Mouse (Mus musculus): ENCODE data around the gene Kcnn3. TPM values are rescaled to one million over a fixed set of nuclear protein-coding genes. Genes with fewer than 3 reads are reported as not detected.
A peak's percentile ranks its signal among the peaks of the same experiment; 100 is the strongest.

The Kcnn3 gene
- polyA plus RNA-seq, 1 experiment from 2014 or later: 8.5 TPM

DNA sequence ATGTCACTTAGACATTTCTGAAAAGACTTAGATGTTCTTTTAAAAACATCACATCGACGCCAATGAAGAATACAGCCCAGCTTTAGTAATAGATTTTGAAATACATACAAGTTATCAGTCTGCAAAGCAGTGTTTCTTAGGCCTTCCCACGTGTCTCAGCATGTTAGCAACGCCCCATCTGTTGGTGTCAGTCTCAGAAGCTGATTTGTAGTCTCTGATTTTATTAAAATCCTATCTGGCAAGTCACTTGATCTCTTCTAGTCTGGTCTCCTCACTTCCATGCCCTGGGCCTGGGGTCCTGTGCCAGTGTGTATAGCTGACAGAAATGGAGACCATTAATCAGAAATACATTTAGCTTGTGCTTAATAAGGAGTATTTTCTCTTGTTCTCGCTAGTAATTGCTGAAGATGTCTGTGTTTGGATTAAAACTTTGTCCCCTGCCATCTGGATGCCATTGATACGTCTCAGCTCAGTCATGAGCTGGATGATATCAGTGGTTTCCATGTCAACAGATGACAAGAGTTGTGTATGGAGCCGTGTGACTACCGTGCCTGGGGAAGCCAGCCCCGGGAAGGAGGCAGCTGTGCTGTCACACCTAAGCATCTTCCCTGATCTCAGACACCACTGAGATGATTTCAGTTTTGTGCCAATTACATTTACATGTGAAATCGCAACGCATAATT is 140.1 kb downstream of the Kcnn3 start:
- WGBS: 39% methylated on average over 11 of the region's 11 CpGs
- no peak for ATAC-seq (replicated peaks)

DNA sequence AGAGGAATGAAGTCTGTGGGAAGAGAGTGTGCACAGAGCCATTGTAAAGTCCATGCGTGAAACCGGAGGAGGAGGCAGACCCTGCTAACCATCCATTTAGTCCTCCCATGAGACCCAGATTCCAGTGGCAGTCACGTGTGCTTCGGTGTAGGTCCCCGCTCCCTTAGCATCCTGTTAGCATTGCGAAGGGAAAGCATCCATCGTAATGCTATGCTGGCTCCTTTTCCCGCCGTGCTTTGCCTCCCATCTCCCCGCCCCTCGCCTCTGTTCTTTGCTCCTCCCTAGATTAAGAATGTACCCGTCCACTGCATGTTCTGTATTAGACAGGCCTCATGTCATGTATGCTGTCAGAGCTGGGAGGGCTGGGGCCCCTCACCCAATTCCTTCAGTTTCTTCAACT is 144.8 kb downstream of the Kcnn3 start:
- Histone ChIP-seq H3K4me3 (no peak overlapping the region), H3K9ac (no peak overlapping the region), H3K27me3 (replicated peaks) (no peaks in the 10 kb centered on the region), H3K27ac (no peak overlapping the region), H3K36me3 (replicated peaks) (no peaks in the 10 kb centered on the region), H3K4me2 (no peak overlapping the region), H3K9me3 (no peaks in the 10 kb centered on the region), H3K4me1 (peaks cover 30% of the 10 kb centered on the region)
- 61% methylated on average over 12 of the region's 12 CpGs for WGBS
- no peak for ATAC-seq (replicated peaks)

More for the DNA sequence above, 140.1 kb downstream of the Kcnn3 start:
- H3K27ac ChIP-seq: peak overlapping the region; percentile 59
- no peak overlapping the region for H3K4me2 ChIP-seq
- peaks cover 29% of the 10 kb centered on the region for H3K4me1 ChIP-seq
- no peaks in the 10 kb centered on the region for H3K36me3 ChIP-seq (replicated peaks)
- H3K9ac ChIP-seq: no peak overlapping the region
- no peaks in the 10 kb centered on the region for H3K9me3 ChIP-seq
- H3K27me3 ChIP-seq (replicated peaks): no peaks in the 10 kb centered on the region
- no peak overlapping the region for H3K4me3 ChIP-seq

DNA sequence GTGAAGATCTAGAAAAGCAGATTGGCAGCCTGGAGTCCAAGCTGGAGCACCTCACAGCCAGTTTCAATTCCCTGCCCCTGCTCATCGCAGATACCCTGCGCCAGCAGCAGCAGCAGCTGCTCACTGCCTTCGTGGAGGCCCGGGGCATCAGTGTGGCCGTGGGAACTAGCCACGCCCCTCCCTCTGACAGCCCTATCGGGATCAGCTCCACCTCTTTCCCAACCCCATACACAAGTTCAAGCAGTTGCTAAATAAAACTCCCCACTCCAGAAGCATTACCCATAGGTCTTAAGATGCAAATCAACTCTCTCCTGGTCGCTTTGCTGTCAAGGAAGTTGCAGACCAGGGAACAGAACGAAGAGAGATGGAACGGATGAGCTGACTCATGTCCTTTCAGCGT is 147.2 kb downstream of the Kcnn3 start:
- H3K4me1 ChIP-seq: peaks cover 22% of the 10 kb centered on the region; the same call in 1 of the 2 replicates
- no peak overlapping the region for H3K4me3 ChIP-seq
- H3K36me3 ChIP-seq (replicated peaks): no peaks in the 10 kb centered on the region
- no peak overlapping the region for H3K27ac ChIP-seq
- no peak overlapping the region for H3K9ac ChIP-seq
- WGBS: 37% methylated on average over 11 of the region's 11 CpGs
- no peak overlapping the region for H3K4me2 ChIP-seq
- no peaks in the 10 kb centered on the region for H3K27me3 ChIP-seq (replicated peaks)
- no peaks in the 10 kb centered on the region for H3K9me3 ChIP-seq
- ATAC-seq (replicated peaks): 0 out of 2 replicates have a peak, but pooled peaks have one; percentile 27

DNA sequence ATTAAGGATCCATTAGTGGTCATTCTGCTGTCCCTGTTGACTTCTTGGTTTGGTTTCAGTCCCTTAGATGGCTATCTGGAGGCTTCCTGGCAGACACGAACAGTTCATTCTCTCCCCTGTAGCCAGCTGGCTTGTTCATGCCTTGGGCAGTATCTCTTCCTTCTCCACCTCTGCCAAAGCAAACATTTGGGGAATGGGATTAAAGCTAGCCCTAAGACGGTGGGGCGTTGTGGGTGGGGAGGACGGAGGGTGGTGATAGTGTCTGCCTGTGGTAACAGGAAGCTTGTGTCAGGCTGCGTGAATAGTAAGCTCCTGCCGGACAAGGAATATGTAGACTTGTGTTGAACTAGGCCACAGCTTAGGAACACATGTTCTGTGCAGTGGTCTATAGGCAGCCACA is 151.4 kb downstream of the Kcnn3 start:
- Histone ChIP-seq H3K9ac (no peak overlapping the region), H3K4me1 (peaks cover 9% of the 10 kb centered on the region; the same call in 1 of the 2 replicates), H3K36me3 (replicated peaks) (no peaks in the 10 kb centered on the region), H3K4me3 (no peak overlapping the region), H3K27me3 (replicated peaks) (no peaks in the 10 kb centered on the region), H3K27ac (no peak overlapping the region), H3K9me3 (no peaks in the 10 kb centered on the region), H3K4me2 (no peak overlapping the region)
- ATAC-seq (replicated peaks): no peak
- whole genome bisulfite sequencing: 75% methylated on average over 6 of the region's 6 CpGs

DNA sequence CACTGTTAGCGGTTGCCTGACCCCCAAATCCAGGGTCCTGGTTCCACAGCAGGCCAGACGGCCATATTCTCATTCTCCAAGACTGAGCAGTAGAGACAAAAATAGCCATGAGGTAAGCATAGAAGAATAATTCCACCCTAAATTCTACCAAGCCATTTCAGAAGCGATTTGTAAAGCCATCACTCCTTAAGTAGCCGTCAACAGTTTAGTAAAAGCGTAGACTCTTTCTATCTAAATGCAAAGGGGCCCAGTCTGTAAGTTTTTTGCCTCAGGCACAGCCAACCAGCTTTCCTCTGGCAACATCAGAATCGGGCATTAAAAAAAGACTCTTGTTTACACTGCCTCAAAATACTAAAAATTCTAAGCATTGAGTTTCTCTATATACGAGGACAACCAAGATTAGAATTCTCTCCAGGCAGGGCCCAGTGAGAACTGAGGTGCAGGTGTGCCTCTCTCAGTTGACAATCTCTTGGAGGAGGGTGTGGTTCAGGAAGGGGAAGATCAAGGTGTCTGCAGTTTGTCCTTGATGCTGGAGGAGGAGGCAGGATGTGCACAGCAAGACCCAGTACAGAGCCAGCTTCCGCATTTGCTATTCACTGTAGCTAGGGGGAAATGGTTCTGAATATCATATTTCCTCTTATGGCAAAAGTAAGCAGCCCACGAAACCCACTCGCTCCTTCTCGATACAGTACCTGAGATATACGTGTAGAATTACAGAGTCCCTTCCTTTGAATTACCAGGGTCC is 152.8 kb downstream of the Kcnn3 start:
- no peak overlapping the region for H3K9ac ChIP-seq
- H3K27me3 ChIP-seq (replicated peaks): no peaks in the 10 kb centered on the region
- no peak overlapping the region for H3K4me3 ChIP-seq
- H3K36me3 ChIP-seq (replicated peaks): no peaks in the 10 kb centered on the region
- 90% methylated on average over 12 of the region's 12 CpGs for WGBS
- no peak overlapping the region for H3K4me2 ChIP-seq
- H3K4me1 ChIP-seq: peaks cover 4% of the 10 kb centered on the region; the same call in 1 of the 2 replicates
- no peaks in the 10 kb centered on the region for H3K9me3 ChIP-seq
- H3K27ac ChIP-seq: no peak overlapping the region
- no peak for ATAC-seq (replicated peaks)

DNA sequence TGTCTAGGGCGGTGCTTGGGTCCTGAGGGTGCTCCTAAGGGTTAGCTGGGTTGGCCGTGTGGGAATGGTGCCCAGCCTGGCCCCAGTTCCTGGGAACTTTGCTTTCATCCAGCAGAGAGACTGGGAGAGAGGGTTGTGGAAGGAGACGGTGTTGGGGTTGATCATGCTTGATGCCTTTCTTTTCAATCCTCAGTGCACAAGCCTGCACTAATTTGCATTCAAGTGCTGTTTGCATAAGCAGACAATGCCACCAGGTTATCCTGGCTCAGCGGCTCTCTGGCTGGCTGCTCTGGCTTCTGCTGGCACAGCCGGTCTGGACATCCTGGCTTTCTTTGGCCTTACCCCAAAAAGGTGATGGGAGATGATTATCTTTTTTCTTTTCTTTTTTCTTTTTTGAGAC is 157.7 kb downstream of the Kcnn3 start:
- no peaks in the 10 kb centered on the region for H3K36me3 ChIP-seq (replicated peaks)
- whole genome bisulfite sequencing: 33% methylated on average over 5 of the region's 5 CpGs
- no peaks in the 10 kb centered on the region for H3K9me3 ChIP-seq
- ATAC-seq (replicated peaks): no peak
- no peaks in the 10 kb centered on the region for H3K27me3 ChIP-seq (replicated peaks)
- H3K9ac ChIP-seq: no peak overlapping the region
- peaks cover 9% of the 10 kb centered on the region for H3K4me1 ChIP-seq
- no peak overlapping the region for H3K4me2 ChIP-seq
- H3K27ac ChIP-seq: no peak overlapping the region
- H3K4me3 ChIP-seq: no peak overlapping the region

DNA sequence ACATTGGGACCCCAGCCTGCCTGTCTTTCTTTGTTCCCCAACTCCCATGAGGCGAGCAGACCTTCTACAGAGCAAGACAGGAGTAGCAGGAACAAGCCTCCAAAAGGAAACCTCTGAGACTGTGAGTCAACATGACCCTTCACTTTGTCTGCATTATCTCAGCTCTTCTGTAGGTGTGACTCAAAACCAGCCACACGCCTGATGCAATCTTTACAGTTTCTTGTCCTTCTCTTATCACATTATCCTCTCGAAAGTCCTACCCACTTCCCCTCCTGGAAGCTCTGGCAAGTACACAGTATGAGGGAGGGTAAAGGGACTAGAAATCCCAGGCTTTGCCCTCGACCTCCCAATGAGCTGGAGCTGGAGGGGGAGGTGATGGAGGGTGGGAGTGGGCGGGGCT is 166.1 kb downstream of the Kcnn3 start:
- Histone ChIP-seq H3K9me3 (no peaks in the 10 kb centered on the region), H3K27me3 (replicated peaks) (no peaks in the 10 kb centered on the region), H3K9ac (no peak overlapping the region), H3K36me3 (replicated peaks) (no peaks in the 10 kb centered on the region), H3K4me2 (no peak overlapping the region), H3K4me1 (peaks cover 16% of the 10 kb centered on the region; the same call in 1 of the 2 replicates), H3K4me3 (no peak overlapping the region), H3K27ac (no peak overlapping the region)
- no peak for ATAC-seq (replicated peaks)
- WGBS: 55% methylated on average over 5 of the region's 5 CpGs

DNA sequence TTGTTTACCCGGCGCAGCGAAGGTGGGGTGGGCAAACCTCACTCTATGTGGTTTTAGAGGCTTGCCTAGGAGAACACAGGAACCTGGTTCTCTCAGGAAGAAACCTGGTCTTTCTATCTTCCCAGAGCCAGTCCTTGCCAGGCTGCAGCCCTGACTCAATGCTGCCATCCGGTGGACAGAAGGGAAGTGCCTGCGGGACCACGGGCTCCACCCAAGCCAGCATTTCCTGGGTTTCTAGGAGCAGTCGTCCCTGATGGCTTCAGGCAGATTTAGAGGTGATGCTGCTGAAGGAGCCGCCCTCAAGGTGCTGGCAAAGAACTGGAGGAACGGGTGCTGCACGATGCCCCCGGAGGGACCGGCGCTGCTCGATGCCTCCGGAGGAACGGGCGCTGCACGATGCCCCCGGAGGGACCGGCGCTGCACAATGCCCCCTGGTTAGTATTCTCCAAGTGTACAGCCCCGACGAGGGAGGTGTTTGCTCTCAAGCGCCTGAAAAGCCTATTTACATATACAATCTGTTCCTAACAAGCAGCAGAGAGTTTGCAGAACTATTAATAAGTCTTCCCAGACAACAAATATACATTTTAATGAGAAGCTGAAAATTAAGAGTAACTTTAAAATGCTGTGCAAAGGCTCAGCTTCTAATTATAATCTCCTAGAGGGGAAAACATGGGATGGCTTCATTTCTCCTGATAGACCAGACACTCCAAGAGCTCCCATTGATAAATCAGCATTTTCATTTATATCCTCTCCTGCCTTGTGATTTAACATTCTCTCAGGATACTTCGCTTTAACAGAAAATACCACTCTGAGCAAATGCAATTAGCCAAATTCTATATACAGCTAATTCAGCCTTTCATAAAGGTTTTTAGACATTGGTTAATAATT is 169.0 kb downstream of the Kcnn3 start:
- Histone ChIP-seq H3K9me3 (no peaks in the 10 kb centered on the region), H3K27ac (peak overlapping the region; percentile 90), H3K36me3 (replicated peaks) (no peaks in the 10 kb centered on the region), H3K9ac (peak overlapping the region; percentile 68), H3K27me3 (replicated peaks) (no peaks in the 10 kb centered on the region), H3K4me3 (peak overlapping the region; percentile 44), H3K4me2 (peak overlapping the region; percentile 69), H3K4me1 (peaks cover 7% of the 10 kb centered on the region; the same call in 1 of the 2 replicates)
- peak; percentile 94 for ATAC-seq (replicated peaks)
- 3% methylated on average over 25 of the region's 25 CpGs for WGBS

DNA sequence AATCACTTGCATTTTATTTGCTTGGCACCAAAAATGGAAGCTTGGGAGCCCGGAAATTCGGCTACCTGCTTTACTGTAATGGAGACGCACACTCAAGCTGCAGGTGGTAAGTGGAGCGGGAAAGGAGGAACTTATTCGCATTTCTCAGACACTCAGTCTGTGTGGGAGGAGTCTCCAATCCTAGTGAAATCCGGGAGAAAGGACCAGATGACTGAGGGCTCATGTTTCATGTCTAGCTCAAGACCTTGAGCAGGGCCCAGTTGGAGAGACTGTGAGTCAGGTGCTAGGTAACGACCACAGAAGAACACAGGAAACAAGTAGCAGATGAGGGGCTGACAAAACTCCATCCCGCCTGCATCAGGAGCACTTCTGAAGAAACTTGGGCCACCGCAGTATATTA is 171.8 kb downstream of the Kcnn3 start:
- H3K4me3 ChIP-seq: no peak overlapping the region
- H3K4me1 ChIP-seq: peaks cover 7% of the 10 kb centered on the region; the same call in 1 of the 2 replicates
- no peak overlapping the region for H3K27ac ChIP-seq
- no peak for ATAC-seq (replicated peaks)
- no peak overlapping the region for H3K9ac ChIP-seq
- no peaks in the 10 kb centered on the region for H3K9me3 ChIP-seq
- 78% methylated on average over 9 of the region's 9 CpGs for WGBS
- H3K36me3 ChIP-seq (replicated peaks): no peaks in the 10 kb centered on the region
- no peak overlapping the region for H3K4me2 ChIP-seq
- no peaks in the 10 kb centered on the region for H3K27me3 ChIP-seq (replicated peaks)

DNA sequence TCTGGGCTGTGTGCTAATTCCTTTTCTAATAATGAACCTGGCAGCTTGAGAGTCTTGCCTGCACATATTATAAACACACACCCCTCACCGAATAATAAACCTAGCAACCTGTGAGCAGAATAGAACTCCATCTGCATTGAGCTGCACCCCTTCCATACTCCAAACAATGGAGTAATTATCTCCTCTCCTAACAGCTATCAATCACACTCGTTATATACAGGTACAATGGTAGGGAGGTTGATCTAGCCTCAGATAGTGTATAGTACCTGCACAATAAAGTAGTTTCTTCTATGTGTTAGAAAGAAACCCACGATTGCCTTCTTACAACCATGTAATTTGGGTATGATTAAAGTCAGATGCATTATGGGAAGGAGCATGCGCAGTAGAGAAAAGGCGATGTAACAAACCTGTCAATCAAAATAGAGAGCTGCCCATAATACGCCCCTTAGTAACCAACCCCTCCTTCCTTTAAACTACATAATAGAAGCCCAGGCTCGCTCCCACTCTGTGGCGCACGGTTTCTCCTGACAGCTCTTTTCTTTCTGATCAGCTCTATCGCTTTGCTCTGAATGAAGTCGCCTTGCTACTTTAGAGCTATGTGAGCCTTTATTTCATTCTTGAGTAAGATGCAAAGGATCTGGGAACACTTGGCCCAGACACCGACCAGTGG is 176.3 kb downstream of the Kcnn3 start:
- Histone ChIP-seq H3K4me1 (no peaks in the 10 kb centered on the region), H3K27me3 (replicated peaks) (no peaks in the 10 kb centered on the region), H3K4me3 (no peak overlapping the region), H3K4me2 (peak overlapping the region; percentile 28; the same call in 1 of the 2 replicates), H3K9ac (no peak overlapping the region), H3K27ac (peak overlapping the region; percentile 56), H3K9me3 (no peaks in the 10 kb centered on the region), H3K36me3 (replicated peaks) (no peaks in the 10 kb centered on the region)
- WGBS: 44% methylated on average over 12 of the region's 12 CpGs
- ATAC-seq (replicated peaks): peak; percentile 75

DNA sequence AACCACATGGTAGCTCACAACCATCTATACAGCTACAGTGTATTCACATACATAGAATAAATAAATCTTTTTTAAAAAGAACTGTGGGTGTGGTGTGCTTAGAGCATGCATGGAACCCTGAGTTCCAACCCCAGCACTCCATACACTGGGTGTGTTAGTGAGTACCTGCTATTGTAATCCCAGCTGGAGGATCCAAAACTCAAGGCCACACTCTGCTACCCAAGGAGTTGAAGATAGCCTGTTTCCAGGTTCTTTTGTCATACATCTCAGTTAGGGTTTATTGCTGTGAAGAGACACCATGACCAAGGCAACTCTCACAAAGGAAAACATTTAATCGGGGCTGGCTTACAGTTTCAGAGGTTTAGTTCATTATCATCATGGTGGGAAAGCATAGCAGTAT is 179.0 kb downstream of the Kcnn3 start:
- H3K4me1 ChIP-seq: no peaks in the 10 kb centered on the region
- no peak overlapping the region for H3K4me3 ChIP-seq
- H3K27ac ChIP-seq: no peak overlapping the region
- no peak overlapping the region for H3K9ac ChIP-seq
- H3K36me3 ChIP-seq (replicated peaks): no peaks in the 10 kb centered on the region
- H3K4me2 ChIP-seq: no peak overlapping the region
- ATAC-seq (replicated peaks): no peak
- no peaks in the 10 kb centered on the region for H3K27me3 ChIP-seq (replicated peaks)
- H3K9me3 ChIP-seq: no peaks in the 10 kb centered on the region
- WGBS: 82% methylated on average over 1 of the region's 1 CpGs

DNA sequence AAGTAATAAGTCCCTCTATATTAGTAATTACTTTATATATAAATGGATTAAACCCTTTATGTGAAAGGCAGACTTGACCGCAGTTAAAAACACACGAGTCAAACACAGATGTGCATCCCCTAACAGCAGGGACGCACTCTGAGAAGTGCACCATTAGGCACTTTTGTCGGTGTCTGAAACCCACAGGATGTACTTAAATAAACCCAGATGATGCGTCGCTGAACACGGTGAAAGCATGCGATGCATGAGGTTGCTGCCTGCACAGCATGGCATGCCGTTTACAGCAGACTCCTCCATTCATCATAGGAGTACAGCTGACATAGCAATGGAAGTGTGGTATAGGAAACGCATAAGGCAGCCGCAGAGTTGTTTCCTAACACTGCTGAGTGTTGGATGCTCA is 180.5 kb downstream of the Kcnn3 start:
- Histone ChIP-seq H3K27me3 (replicated peaks) (no peaks in the 10 kb centered on the region), H3K9me3 (no peaks in the 10 kb centered on the region)
- no peak for ATAC-seq (replicated peaks)

More for the DNA sequence above, 180.5 kb downstream of the Kcnn3 start:
- WGBS: 74% methylated on average over 11 of the region's 11 CpGs
- no peak overlapping the region for H3K4me2 ChIP-seq
- no peak overlapping the region for H3K9ac ChIP-seq
- no peaks in the 10 kb centered on the region for H3K36me3 ChIP-seq (replicated peaks)
- no peak overlapping the region for H3K27ac ChIP-seq
- H3K4me1 ChIP-seq: no peaks in the 10 kb centered on the region
- no peak overlapping the region for H3K4me3 ChIP-seq

All from midbrain, embryonic 15.5 days (tissue).